Mouse (Mus musculus) lung, adult 2 months (tissue): Measurements from ENCODE around the gene Ccdc162.

Experiments used
- CTCF ChIP-seq: fragments of 200-500 bp; IDR thresholded peaks from 2 replicates; pipeline ENCODE4 v1.5.1; 2011; ENCODE audit warnings: mild to moderate bottlenecking, low read length, control low read depth; ENCODE audit not compliant: insufficient read depth
- POLR2A ChIP-seq: fragments of 200-500 bp; IDR thresholded peaks from 2 replicates; pipeline ENCODE4 v1.6.1; 2011; ENCODE audit warnings: low read depth, mild to moderate bottlenecking, control low read depth, low read length, borderline replicate concordance; ENCODE audit errors: extremely low read depth

GRCm38 (mm10) chr10:41578541-41578940 lies 137.9 kb downstream of the Ccdc162 start:
- TF ChIP-seq CTCF (no peak), POLR2A (no peak)
